Mouse (Mus musculus) thymus, adult 18-20 months (tissue): ENCODE measurements around the gene Rtn4rl1.

Experiments used
- DNase-seq, 2 experiments: peaks; one replicate each; pipeline ENCODE4 v3.0.0; 2022; ENCODE audit warnings: mixed read lengths in 2 of 2

Gene Rtn4rl1

GRCm38 (mm10) chr11:75193256-75194071 is at the start of gene Rtn4rl1:
Gene Rtn4rl1, plus strand, starts transcription at chr11:75193783.
- peak; percentile 70 to 73 for DNase-seq

- no peak for DNase-seq
Observed at GRCm38 (mm10) chr11:75145841-75146240, 47.7 kb upstream of the Rtn4rl1 start.

- DNase-seq, result no peak
Observed at GRCm38 (mm10) chr11:75147106-75147845, 46.3 kb upstream of the Rtn4rl1 start.

- no peak for DNase-seq
Observed at GRCm38 (mm10) chr11:75147846-75148168, 45.8 kb upstream of the Rtn4rl1 start.

GRCm38 (mm10) chr11:75148332-75149035 is 45.1 kb upstream of the Rtn4rl1 start:
- no peak for DNase-seq

GRCm38 (mm10) chr11:75150346-75150745 is 43.2 kb upstream of the Rtn4rl1 start:
- no peak for DNase-seq

GRCm38 (mm10) chr11:75152603-75153557 is 40.7 kb upstream of the Rtn4rl1 start:
- no peak for DNase-seq

GRCm38 (mm10) chr11:75154053-75154585 is 39.5 kb upstream of the Rtn4rl1 start:
- DNase-seq, result no peak

- no peak for DNase-seq
Observed at GRCm38 (mm10) chr11:75155985-75156384, 37.6 kb upstream of the Rtn4rl1 start.

- no peak for DNase-seq
Observed at GRCm38 (mm10) chr11:75156416-75156815, 37.2 kb upstream of the Rtn4rl1 start.

- DNase-seq, result no peak
Observed at GRCm38 (mm10) chr11:75157037-75157436, 36.5 kb upstream of the Rtn4rl1 start.

GRCm38 (mm10) chr11:75157901-75158300 is 35.7 kb upstream of the Rtn4rl1 start:
- no peak for DNase-seq

GRCm38 (mm10) chr11:75158432-75158831 is 35.2 kb upstream of the Rtn4rl1 start:
- DNase-seq, result no peak

GRCm38 (mm10) chr11:75159564-75159963 is 34.0 kb upstream of the Rtn4rl1 start:
- DNase-seq, result no peak

GRCm38 (mm10) chr11:75160954-75161353 is 32.6 kb upstream of the Rtn4rl1 start:
- DNase-seq, result no peak

GRCm38 (mm10) chr11:75161417-75162008 is 32.1 kb upstream of the Rtn4rl1 start:
- no peak for DNase-seq

GRCm38 (mm10) chr11:75162591-75163080 is 30.9 kb upstream of the Rtn4rl1 start:
- DNase-seq, result no peak

GRCm38 (mm10) chr11:75163379-75163778 is 30.2 kb upstream of the Rtn4rl1 start:
- DNase-seq, result no peak

- no peak for DNase-seq
Observed at GRCm38 (mm10) chr11:75164051-75164450, 29.5 kb upstream of the Rtn4rl1 start.

- no peak for DNase-seq
Observed at GRCm38 (mm10) chr11:75164750-75165149, 28.8 kb upstream of the Rtn4rl1 start.

GRCm38 (mm10) chr11:75165441-75166192 is 28.0 kb upstream of the Rtn4rl1 start:
- DNase-seq, result peak; percentile 56 to 65
